Mouse (Mus musculus) cortical plate, adult 2 months (tissue): ENCODE measurements around the gene Wrap53.

ENCODE experiments used
- CTCF ChIP-seq: fragments of 200-500 bp; IDR thresholded peaks from 2 replicates; pipeline ENCODE4 v1.5.1; 2011; ENCODE audit warnings: mild to moderate bottlenecking, control low read depth, low read length; ENCODE audit not compliant: insufficient read depth; ENCODE audit errors: extremely low read depth
- POLR2A ChIP-seq: fragments of 200-500 bp; IDR thresholded peaks from 2 replicates; pipeline ENCODE4 v1.6.1; 2011; ENCODE audit warnings: mild to moderate bottlenecking, low read length, control low read depth; ENCODE audit not compliant: insufficient read depth; ENCODE audit errors: extremely low read depth

DNA sequence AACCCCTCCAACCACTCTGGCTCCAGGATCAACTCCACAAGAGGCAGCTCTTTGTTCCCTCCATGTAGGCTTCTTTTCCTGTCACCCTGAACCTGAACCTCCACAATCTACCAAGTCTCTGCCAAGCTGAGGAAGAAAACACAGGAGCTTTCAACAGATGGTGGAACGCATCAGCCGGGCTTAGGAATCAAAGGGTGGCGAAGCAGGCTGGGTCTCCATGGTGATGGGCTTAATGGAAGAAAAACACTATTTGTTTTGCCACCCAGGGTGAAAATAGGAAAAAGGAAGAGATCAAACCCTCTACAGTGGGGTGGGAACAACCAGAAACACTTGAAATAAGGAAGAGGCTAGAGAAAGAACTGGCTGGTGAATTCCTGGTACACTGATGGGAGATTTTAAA lies 36.5 kb downstream of the Wrap53 start:
- TF ChIP-seq CTCF = no peak
- TF ChIP-seq POLR2A = no peak
